Mouse (Mus musculus) midbrain, embryonic 13.5 days (tissue): ENCODE measurements at regions not wholly inside any gene's neighbourhood (a gene's known extent, or its start where the extent isn't known, plus 50 kb on each side); places are given as distances from the start of the nearest gene placed in this dataset.

Experiments used
- ATAC-seq: fragments of 200-750 bp; cut with Nextera tagmentation; 2 replicates; pipeline ENCODE4 v1.8.0; 2017; ENCODE audit warnings: mild to moderate bottlenecking, moderate TSS enrichment, moderate library complexity
- H3K27ac ChIP-seq: fragments of 300-500 bp; sonication (generic); 2 replicates; pipeline ENCODE4 v1.5.1; 2015; ENCODE audit warnings: inconsistent platforms, mild to moderate bottlenecking, moderate library complexity
- H3K27me3 ChIP-seq: fragments of 300-500 bp; sonication (generic); 2 replicates; pipeline ENCODE4 v1.6.1; 2015; ENCODE audit warnings: mild to moderate bottlenecking, inconsistent platforms
- H3K36me3 ChIP-seq: fragments of 300-500 bp; sonication (generic); 2 replicates; pipeline ENCODE4 v1.6.1; 2015; ENCODE audit warnings: mild to moderate bottlenecking, inconsistent platforms
- H3K4me1 ChIP-seq: fragments of 300-500 bp; sonication (generic); replicated peaks from 2 replicates; pipeline ENCODE4 v1.6.1; 2015; ENCODE audit warnings: inconsistent platforms
- H3K4me2 ChIP-seq: fragments of 300-500 bp; sonication (generic); replicated peaks from 2 replicates; pipeline ENCODE4 v1.6.1; 2015; ENCODE audit warnings: moderate library complexity, mild to moderate bottlenecking, inconsistent platforms
- H3K4me3 ChIP-seq: fragments of 300-500 bp; sonication (generic); replicated peaks from 2 replicates; pipeline ENCODE4 v1.5.1; 2015; ENCODE audit warnings: mild to moderate bottlenecking, inconsistent platforms
- H3K9ac ChIP-seq: fragments of 300-500 bp; sonication (generic); replicated peaks from 2 replicates; pipeline ENCODE4 v1.6.1; 2015; ENCODE audit warnings: mild to moderate bottlenecking, inconsistent platforms
- H3K9me3 ChIP-seq: fragments of 300-500 bp; sonication (generic); 2 replicates; pipeline ENCODE4 v1.6.1; 2016; ENCODE audit warnings: mild to moderate bottlenecking, inconsistent platforms
- WGBS: fragments of 180-500 bp; shearing (Covaris S2); methylation state at CpG from one replicate; pipeline ENCODE4 v1.1.7; 2015; 5-methylcytosine and 5-hydroxymethylcytosine counted together

- Histone ChIP-seq H3K4me2 (no peak overlapping the region), H3K4me3 (no peak overlapping the region), H3K9ac (no peak overlapping the region), H3K36me3 (no peaks in the 10 kb centered on the region), H3K27me3 (no peaks in the 10 kb centered on the region), H3K4me1 (no peaks in the 10 kb centered on the region), H3K27ac (no peak overlapping the region), H3K9me3 (no peaks in the 10 kb centered on the region)
- WGBS: 86% methylated on average over 3 of the region's 3 CpGs
- ATAC-seq: no peak
Observed at GRCm38 (mm10) chr7:40441786-40442185, 456.3 kb upstream of the Vstm2b start.

- Histone ChIP-seq H3K4me2 (no peak overlapping the region), H3K4me1 (0 out of 2 replicates have a peak, but pooled peaks cover 3% of the 10 kb centered on the region), H3K27ac (no peak overlapping the region), H3K9me3 (no peaks in the 10 kb centered on the region), H3K27me3 (no peaks in the 10 kb centered on the region), H3K36me3 (no peaks in the 10 kb centered on the region), H3K4me3 (no peak overlapping the region), H3K9ac (no peak overlapping the region)
- WGBS: 92% methylated on average over 5 of the region's 5 CpGs
- ATAC-seq: no peak
Observed at GRCm38 (mm10) chr7:40466382-40466781, 431.7 kb upstream of the Vstm2b start.

- H3K4me3 ChIP-seq: no peak overlapping the region
- H3K36me3 ChIP-seq: no peaks in the 10 kb centered on the region
- no peaks in the 10 kb centered on the region for H3K9me3 ChIP-seq
- no peak overlapping the region for H3K4me2 ChIP-seq
- no peaks in the 10 kb centered on the region for H3K27me3 ChIP-seq
- H3K4me1 ChIP-seq: no peaks in the 10 kb centered on the region
- no peak for ATAC-seq
- H3K27ac ChIP-seq: no peak overlapping the region
- no peak overlapping the region for H3K9ac ChIP-seq
Observed at GRCm38 (mm10) chr7:40487256-40487655, 410.9 kb upstream of the Vstm2b start.

GRCm38 (mm10) chr7:40522703-40523267 is 375.3 kb upstream of the Vstm2b start:
- Histone ChIP-seq H3K9ac (no peak overlapping the region), H3K4me2 (no peak overlapping the region), H3K9me3 (no peaks in the 10 kb centered on the region), H3K27ac (no peak overlapping the region), H3K36me3 (no peaks in the 10 kb centered on the region), H3K4me1 (no peaks in the 10 kb centered on the region), H3K27me3 (no peaks in the 10 kb centered on the region), H3K4me3 (no peak overlapping the region)
- ATAC-seq: no peak
- WGBS: 83% methylated on average over 7 of the region's 7 CpGs

GRCm38 (mm10) chr7:40536601-40537000 is 361.5 kb upstream of the Vstm2b start:
- WGBS: 87% methylated on average over 3 of the region's 3 CpGs
- H3K27ac ChIP-seq: no peak overlapping the region
- no peak for ATAC-seq
- no peaks in the 10 kb centered on the region for H3K27me3 ChIP-seq
- H3K9me3 ChIP-seq: no peaks in the 10 kb centered on the region
- H3K36me3 ChIP-seq: no peaks in the 10 kb centered on the region
- no peak overlapping the region for H3K9ac ChIP-seq
- H3K4me1 ChIP-seq: no peaks in the 10 kb centered on the region
- no peak overlapping the region for H3K4me2 ChIP-seq
- no peak overlapping the region for H3K4me3 ChIP-seq

GRCm38 (mm10) chr7:40537621-40538020 is 360.5 kb upstream of the Vstm2b start:
- Histone ChIP-seq H3K4me3 (no peak overlapping the region), H3K9ac (no peak overlapping the region), H3K36me3 (no peaks in the 10 kb centered on the region), H3K27ac (no peak overlapping the region), H3K9me3 (no peaks in the 10 kb centered on the region), H3K27me3 (no peaks in the 10 kb centered on the region), H3K4me2 (no peak overlapping the region), H3K4me1 (no peaks in the 10 kb centered on the region)
- 83% methylated on average over 3 of the region's 3 CpGs for WGBS
- ATAC-seq: no peak

- no peak overlapping the region for H3K9ac ChIP-seq
- H3K9me3 ChIP-seq: no peaks in the 10 kb centered on the region
- H3K36me3 ChIP-seq: no peaks in the 10 kb centered on the region
- no peak overlapping the region for H3K4me2 ChIP-seq
- 80% methylated on average over 5 of the region's 5 CpGs for WGBS
- no peaks in the 10 kb centered on the region for H3K27me3 ChIP-seq
- no peak overlapping the region for H3K27ac ChIP-seq
- no peak overlapping the region for H3K4me3 ChIP-seq
- H3K4me1 ChIP-seq: no peaks in the 10 kb centered on the region
- no peak for ATAC-seq
Observed at GRCm38 (mm10) chr7:40539789-40540188, 358.3 kb upstream of the Vstm2b start.

GRCm38 (mm10) chr7:40541283-40541682 is 356.8 kb upstream of the Vstm2b start:
- no peaks in the 10 kb centered on the region for H3K9me3 ChIP-seq
- no peak for ATAC-seq
- no peaks in the 10 kb centered on the region for H3K36me3 ChIP-seq
- WGBS: 77% methylated on average over 4 of the region's 4 CpGs
- no peaks in the 10 kb centered on the region for H3K4me1 ChIP-seq
- H3K27ac ChIP-seq: no peak overlapping the region
- no peak overlapping the region for H3K4me3 ChIP-seq
- no peak overlapping the region for H3K9ac ChIP-seq
- no peaks in the 10 kb centered on the region for H3K27me3 ChIP-seq
- no peak overlapping the region for H3K4me2 ChIP-seq

- Histone ChIP-seq H3K36me3 (no peaks in the 10 kb centered on the region), H3K9me3 (no peaks in the 10 kb centered on the region), H3K9ac (no peak overlapping the region), H3K4me3 (no peak overlapping the region), H3K27ac (0 out of 2 replicates have a peak overlapping the region, but pooled peaks have one; percentile 5), H3K4me2 (no peak overlapping the region), H3K4me1 (peaks cover 6% of the 10 kb centered on the region), H3K27me3 (no peaks in the 10 kb centered on the region)
- ATAC-seq: peak; percentile 92
- WGBS: 54% methylated on average over 10 of the region's 10 CpGs
Observed at GRCm38 (mm10) chr7:40563447-40564118, 334.5 kb upstream of the Vstm2b start.

- Histone ChIP-seq H3K9ac (no peak overlapping the region), H3K27ac (no peak overlapping the region), H3K36me3 (no peaks in the 10 kb centered on the region), H3K4me3 (no peak overlapping the region), H3K27me3 (no peaks in the 10 kb centered on the region), H3K4me1 (no peaks in the 10 kb centered on the region), H3K4me2 (no peak overlapping the region), H3K9me3 (no peaks in the 10 kb centered on the region)
- ATAC-seq: no peak
- WGBS: 89% methylated on average over 4 of the region's 4 CpGs
Observed at GRCm38 (mm10) chr7:40575971-40576370, 322.2 kb upstream of the Vstm2b start.

- no peaks in the 10 kb centered on the region for H3K4me1 ChIP-seq
- 81% methylated on average over 4 of the region's 4 CpGs for WGBS
- H3K4me3 ChIP-seq: no peak overlapping the region
- H3K9ac ChIP-seq: no peak overlapping the region
- no peak overlapping the region for H3K27ac ChIP-seq
- no peak for ATAC-seq
- H3K27me3 ChIP-seq: no peaks in the 10 kb centered on the region
- H3K4me2 ChIP-seq: no peak overlapping the region
- no peaks in the 10 kb centered on the region for H3K9me3 ChIP-seq
- H3K36me3 ChIP-seq: no peaks in the 10 kb centered on the region
Observed at GRCm38 (mm10) chr7:40577365-40577764, 320.8 kb upstream of the Vstm2b start.

GRCm38 (mm10) chr7:40620761-40621160 is 277.4 kb upstream of the Vstm2b start:
- H3K4me1 ChIP-seq: no peaks in the 10 kb centered on the region

GRCm38 (mm10) chr7:40622811-40623210 is 275.3 kb upstream of the Vstm2b start:
- Histone ChIP-seq H3K9me3 (no peaks in the 10 kb centered on the region), H3K27ac (no peak overlapping the region), H3K4me2 (no peak overlapping the region), H3K36me3 (no peaks in the 10 kb centered on the region), H3K4me3 (no peak overlapping the region), H3K9ac (no peak overlapping the region), H3K27me3 (no peaks in the 10 kb centered on the region), H3K4me1 (no peaks in the 10 kb centered on the region)
- 70% methylated on average over 3 of the region's 3 CpGs for WGBS
- ATAC-seq: no peak

More at GRCm38 (mm10) chr7:40620761-40621160, 277.4 kb upstream of the Vstm2b start:
- no peaks in the 10 kb centered on the region for H3K36me3 ChIP-seq
- no peak for ATAC-seq
- no peak overlapping the region for H3K9ac ChIP-seq
- no peak overlapping the region for H3K27ac ChIP-seq
- no peak overlapping the region for H3K4me2 ChIP-seq
- no peaks in the 10 kb centered on the region for H3K27me3 ChIP-seq
- H3K4me3 ChIP-seq: no peak overlapping the region
- 85% methylated on average over 3 of the region's 3 CpGs for WGBS
- H3K9me3 ChIP-seq: no peaks in the 10 kb centered on the region
